Mouse (Mus musculus) thymus, postnatal 25 days (tissue): ENCODE measurements around the gene Tas2r143.

Experiments
- DNase-seq: peaks from one replicate; pipeline ENCODE4 v3.0.0; 2022

Gene Tas2r143

GRCm38 (mm10) chr6:42398998-42399397 lies 1.0 kb upstream of the Tas2r143 start:
- DNase-seq, result no peak

GRCm38 (mm10) chr6:42405134-42405533 lies 5.1 kb downstream of the Tas2r143 start, which contains the start of gene Tas2r135:
Gene Tas2r135, plus strand, starts transcription at chr6:42405434.
- DNase-seq, result no peak

DNA sequence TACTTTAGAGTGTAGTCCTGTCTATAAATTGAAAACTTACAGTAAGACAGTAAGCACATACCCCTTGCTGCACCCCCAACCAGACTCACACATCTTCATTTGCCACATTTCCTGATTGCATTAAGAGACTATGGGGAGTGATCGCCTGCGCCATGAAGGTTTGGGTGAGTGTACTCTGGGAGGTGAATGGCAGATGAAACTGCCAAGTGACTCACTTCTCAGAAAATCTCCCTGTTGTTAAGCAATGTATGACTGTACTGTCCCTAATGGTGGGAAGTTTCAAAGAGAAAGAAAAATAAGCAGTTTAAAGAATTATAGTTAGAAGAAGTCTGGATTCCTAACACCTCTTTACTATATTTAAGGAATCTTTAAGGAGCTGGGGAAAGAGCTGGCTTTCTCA lies 19.4 kb downstream of the Tas2r143 start:
- no peak for DNase-seq

DNA sequence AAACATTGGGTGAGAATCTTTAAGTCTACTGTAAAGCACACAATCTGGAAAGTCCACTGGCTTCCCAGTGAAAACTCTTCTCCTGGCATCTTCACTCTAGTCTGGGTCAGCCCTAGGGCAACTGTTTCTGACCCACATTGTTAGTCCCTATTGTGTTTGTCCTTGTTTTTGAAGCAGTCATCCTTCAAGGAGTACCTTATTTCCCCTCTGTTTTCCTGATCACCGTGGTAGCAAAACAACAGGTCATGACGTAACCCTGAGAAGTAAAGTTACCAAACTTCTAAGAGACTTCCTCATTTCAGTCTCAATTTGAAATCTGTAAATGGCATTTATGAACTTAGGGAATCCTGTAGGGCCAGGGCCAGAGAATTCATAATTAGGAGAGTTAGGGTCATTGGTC lies 21.4 kb downstream of the Tas2r143 start:
- no peak for DNase-seq

GRCm38 (mm10) chr6:42424472-42424871 lies 24.4 kb downstream of the Tas2r143 start:
- no peak for DNase-seq

DNA sequence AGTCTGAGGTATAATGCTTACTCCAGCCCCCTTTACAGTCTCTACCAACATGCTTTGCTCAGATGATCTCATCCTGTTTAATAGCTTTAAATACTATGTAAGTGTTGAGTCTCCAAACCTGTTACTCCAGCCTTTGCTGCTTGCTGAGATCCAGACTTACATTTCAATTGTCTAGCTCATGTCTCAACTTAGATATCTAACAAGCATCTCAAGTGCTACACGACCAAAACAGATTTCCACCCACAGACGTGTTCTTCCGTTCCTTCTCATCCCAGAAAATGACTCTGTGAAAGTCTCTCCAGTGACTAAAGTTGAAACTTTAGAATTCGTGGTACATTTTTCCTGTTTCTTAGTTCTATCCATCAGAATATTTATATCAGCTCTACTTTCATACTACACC lies 26.3 kb downstream of the Tas2r143 start:
- DNase-seq, result no peak

DNA sequence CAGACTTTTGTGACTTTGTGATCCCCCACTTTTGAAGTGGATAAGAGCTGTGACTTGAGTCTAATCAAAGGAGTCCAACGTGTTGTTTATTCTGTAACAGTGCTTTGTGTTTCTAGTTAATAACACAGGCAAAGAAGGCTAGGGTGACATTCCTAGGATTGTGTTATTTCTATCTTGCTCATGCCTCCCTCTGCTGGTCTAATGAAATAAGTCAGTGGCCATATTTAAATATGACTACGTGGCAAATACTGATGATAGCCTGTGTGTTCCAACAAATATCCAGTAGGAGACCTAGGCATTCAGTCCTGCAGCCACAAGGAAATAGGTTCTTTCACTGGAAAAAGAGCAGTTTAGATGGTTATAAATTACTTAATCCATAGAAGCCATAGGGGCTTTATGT lies 33.5 kb downstream of the Tas2r143 start:
- no peak for DNase-seq

DNA sequence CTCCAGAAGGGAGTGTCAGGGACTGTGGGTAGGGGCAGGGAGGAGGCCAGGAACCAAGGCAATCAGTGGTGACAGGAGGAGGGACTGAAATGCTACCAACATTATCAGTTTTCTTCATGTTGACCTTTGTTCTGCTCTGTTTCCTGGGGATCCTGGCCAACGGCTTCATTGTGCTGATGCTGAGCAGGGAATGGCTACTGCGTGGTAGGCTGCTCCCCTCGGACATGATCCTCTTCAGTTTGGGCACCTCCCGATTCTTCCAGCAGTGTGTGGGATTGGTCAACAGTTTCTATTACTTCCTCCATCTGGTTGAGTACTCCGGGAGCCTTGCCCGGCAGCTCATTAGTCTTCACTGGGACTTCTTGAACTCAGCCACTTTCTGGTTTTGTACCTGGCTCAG lies 34.4 kb downstream of the Tas2r143 start, which contains the start of gene Tas2r126:
TSS of gene Tas2r126 (plus strand) at position 90 of the 400 bp plus-strand sequence.
- DNase-seq, result no peak

- DNase-seq, result no peak
Measured at GRCm38 (mm10) chr6:42435490-42435889, 35.5 kb downstream of the Tas2r143 start.

- no peak for DNase-seq
Measured at GRCm38 (mm10) chr6:42441395-42441794, 41.4 kb downstream of the Tas2r143 start.

DNA sequence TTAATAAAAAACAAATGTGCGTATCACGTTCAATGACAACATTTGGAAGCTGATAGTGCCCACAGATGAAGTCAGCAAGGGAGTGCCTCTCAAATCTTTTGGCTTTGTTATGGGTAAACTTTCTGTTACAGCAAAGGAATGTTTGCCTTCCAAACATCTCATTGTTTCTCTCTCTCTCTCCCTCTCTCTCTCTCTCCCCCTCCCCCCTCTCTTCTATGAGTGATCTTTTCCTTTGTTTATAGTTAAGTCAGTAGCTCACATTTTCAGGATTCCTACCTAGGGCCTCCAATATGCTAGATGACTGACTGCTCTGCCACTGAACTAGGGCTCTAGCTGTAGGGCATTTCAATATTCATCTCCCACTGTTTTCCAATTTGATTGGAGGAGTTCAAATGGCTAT lies 44.5 kb downstream of the Tas2r143 start:
- no peak for DNase-seq

DNA sequence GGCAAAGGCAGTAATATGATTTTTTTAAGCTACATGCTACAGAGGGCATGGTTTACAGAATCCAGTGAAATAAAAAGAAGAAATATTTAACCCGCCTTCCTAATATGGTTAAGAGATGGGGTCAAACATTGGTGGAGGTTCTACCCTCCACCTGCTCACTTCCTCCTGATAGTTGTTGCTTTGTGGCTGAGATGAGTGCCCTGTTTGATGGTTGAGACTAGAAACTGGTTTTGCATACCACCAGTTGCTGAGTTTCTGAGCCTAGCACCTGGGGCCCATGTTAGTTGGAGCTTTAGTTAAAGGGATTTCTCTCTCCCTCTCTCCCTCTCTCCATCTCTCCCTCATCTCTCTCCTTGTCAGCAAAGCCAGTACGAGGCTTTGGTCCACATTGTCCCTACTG lies 47.3 kb downstream of the Tas2r143 start:
- DNase-seq, result no peak
